Mouse (Mus musculus) spleen, adult 2 months (tissue): ENCODE measurements at regions not wholly inside any gene's neighbourhood (a gene's known extent, or its start where the extent isn't known, plus 50 kb on each side); places are given as distances from the start of the nearest gene placed in this dataset.

Experiments
- CTCF ChIP-seq: fragments of 200-500 bp; IDR thresholded peaks from 2 replicates; pipeline ENCODE4 v1.5.1; 2011; ENCODE audit warnings: mild to moderate bottlenecking, inconsistent platforms; ENCODE audit not compliant: insufficient read depth, insufficient read length, insufficient replicate concordance; ENCODE audit errors: extremely low read depth
- POLR2A ChIP-seq: fragments of 200-500 bp; IDR thresholded peaks from 2 replicates; pipeline ENCODE4 v1.6.1; 2011; ENCODE audit warnings: low read depth, low read length, inconsistent platforms

GRCm38 (mm10) chr4:131483958-131484605 is 354.0 kb downstream of the Ptpru start:
- TF ChIP-seq CTCF, result no peak
- no peak for TF ChIP-seq POLR2A
